Mouse (Mus musculus): ENCODE measurements around the gene Gsc2. TPM values are rescaled to one million over a fixed set of nuclear protein-coding genes. Genes with fewer than 3 reads are reported as not detected.
"Not testable (repeated sequence)": the region's sequence is repeated elsewhere in the genome, so short reads cannot be mapped to it uniquely, and the experiment has no call there.

The Gsc2 gene
- total RNA-seq (2021) = not detected
- long read RNA-seq, experiment 1 = 0 reads
- long read RNA-seq, experiment 2 = 0 reads

GRCm38 (mm10) chr16:17914307-17915249, at the start of gene Gsc2:
TSS of gene Gsc2 (minus strand) at chr16:17915059.
- DNase-seq = no peak

GRCm38 (mm10) chr16:17962091-17962490, 47.2 kb upstream of the Gsc2 start:
- no peak for DNase-seq

- not testable (repeated sequence) for DNase-seq
Measured at GRCm38 (mm10) chr16:17956052-17956638, 41.3 kb upstream of the Gsc2 start.

- DNase-seq = no peak
Measured at GRCm38 (mm10) chr16:17951618-17952017, 36.8 kb upstream of the Gsc2 start.

- no peak for DNase-seq
Measured at GRCm38 (mm10) chr16:17950068-17950467, 35.2 kb upstream of the Gsc2 start.

GRCm38 (mm10) chr16:17949421-17949877, 34.6 kb upstream of the Gsc2 start:
- DNase-seq = no peak

GRCm38 (mm10) chr16:17945081-17945831, 30.4 kb upstream of the Gsc2 start:
- no peak for DNase-seq

GRCm38 (mm10) chr16:17943466-17943865, 28.6 kb upstream of the Gsc2 start:
- DNase-seq = no peak

GRCm38 (mm10) chr16:17939255-17939751, 24.4 kb upstream of the Gsc2 start:
- no peak for DNase-seq

- DNase-seq = no peak
Measured at GRCm38 (mm10) chr16:17938821-17939220, 24.0 kb upstream of the Gsc2 start.

GRCm38 (mm10) chr16:17938187-17938586, 23.3 kb upstream of the Gsc2 start:
- DNase-seq = no peak

GRCm38 (mm10) chr16:17936776-17937175, 21.9 kb upstream of the Gsc2 start:
- no peak for DNase-seq

- no peak for DNase-seq
Measured at GRCm38 (mm10) chr16:17934445-17934910, 19.6 kb upstream of the Gsc2 start.

- DNase-seq = no peak
Measured at GRCm38 (mm10) chr16:17933594-17934444, 19.0 kb upstream of the Gsc2 start.

- no peak for DNase-seq
Measured at GRCm38 (mm10) chr16:17931906-17932460, 17.1 kb upstream of the Gsc2 start.

- no peak for DNase-seq
Measured at GRCm38 (mm10) chr16:17929631-17930030, 14.8 kb upstream of the Gsc2 start.

GRCm38 (mm10) chr16:17929211-17929610, 14.4 kb upstream of the Gsc2 start:
- no peak for DNase-seq

GRCm38 (mm10) chr16:17928627-17929104, 13.8 kb upstream of the Gsc2 start:
- DNase-seq = peak; percentile 60

- DNase-seq = peak; percentile 65
Measured at GRCm38 (mm10) chr16:17928087-17928580, 13.3 kb upstream of the Gsc2 start, which contains the start of gene Slc25a1. TSS of gene Slc25a1 (minus strand) at chr16:17928219.

- peak; percentile 37 for DNase-seq
Measured at GRCm38 (mm10) chr16:17927351-17928082, 12.7 kb upstream of the Gsc2 start.
